Mouse (Mus musculus) E14TG2a.4 (cell line): ENCODE results near the gene Coa3.

Source experiments
- CTCF ChIP-seq: conservative IDR thresholded peaks from 2 replicates; pipeline ENCODE4 v1.5.1; 2014; ENCODE audit warnings: low read length
- NANOG ChIP-seq: IDR thresholded peaks from 2 replicates; pipeline ENCODE4 v1.6.1; 2014; ENCODE audit warnings: borderline replicate concordance, low read length, mixed read lengths
- POU5F1 ChIP-seq: IDR thresholded peaks from 2 replicates; pipeline ENCODE4 v1.6.1; 2014; ENCODE audit warnings: low read length, borderline replicate concordance

DNA sequence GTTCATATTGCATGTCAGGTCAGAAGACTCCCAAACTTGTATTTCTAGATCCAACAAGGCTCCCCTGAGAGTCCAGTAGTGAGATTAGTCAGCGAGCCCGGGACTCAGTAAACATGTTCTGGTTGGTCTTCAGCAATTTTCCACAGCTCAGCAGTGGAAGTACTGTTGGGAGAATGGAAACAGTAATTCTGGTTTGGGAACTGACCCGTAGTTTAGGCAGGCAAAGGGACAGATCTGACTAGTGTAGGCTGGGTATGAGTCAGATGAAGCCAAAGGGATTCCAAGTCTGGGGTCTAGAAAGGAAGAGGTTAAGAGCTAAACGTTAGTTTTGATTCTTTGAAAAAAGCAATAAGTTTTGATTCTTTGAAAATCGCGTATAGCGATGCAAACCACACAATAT is 26.0 kb downstream of the Coa3 start:
- TF ChIP-seq CTCF, result no peak
- no peak for TF ChIP-seq POU5F1
- no peak for TF ChIP-seq NANOG
